Comparison of ENCODE assay signal across 9 mouse cellular contexts in the genomic region with DNA sequence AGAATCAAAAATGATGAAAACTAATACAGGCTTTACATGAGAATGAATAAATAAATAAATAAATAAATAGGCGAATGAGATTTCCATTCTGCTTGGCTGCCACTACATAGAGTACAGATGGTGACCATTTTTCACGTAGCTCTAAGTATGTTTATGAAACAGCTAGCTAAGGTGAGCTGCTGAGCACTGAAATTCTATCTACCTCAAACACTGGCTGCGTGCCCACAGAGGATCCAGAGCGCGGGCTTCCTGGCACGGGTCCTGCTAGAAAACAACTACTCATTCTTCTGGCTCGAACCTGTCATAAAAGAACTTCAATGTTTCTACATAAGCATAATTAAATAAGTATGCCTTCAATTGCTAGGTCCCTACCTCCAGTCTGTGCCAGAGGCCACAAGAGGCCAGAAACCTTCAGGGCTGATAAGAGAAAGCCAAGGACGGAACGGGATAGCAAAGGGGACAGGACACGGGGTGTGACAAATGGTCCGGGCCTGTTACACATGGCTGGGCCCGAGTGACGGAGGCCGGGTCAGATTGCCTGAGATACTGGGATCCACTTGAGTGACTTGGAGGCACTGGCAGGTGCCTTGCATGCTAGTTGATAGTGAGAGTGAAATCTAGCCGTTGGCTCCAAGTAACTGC. TPM values are rescaled to one million over a fixed set of nuclear protein-coding genes. Genes with fewer than 3 reads are reported as not detected.
DNase-seq lines count a peak whose midpoint lies in the region; ATAC-seq lines count a peak whose summit lies in the region.
"Had no signal": no experiment of that assay in that cellular context is flagged by ENCODE, and none has a peak within 500 bp of the region (broad histone marks: within the 10 kb centered on the region; RNA-seq: fewer than 3 reads in every experiment).

No protein-coding gene starts in this region.

- H3K4me3 ChIP-seq in lung, embryonic 16.5 days (ENCODE audit: low read length): no peak overlapping the region
- no peak overlapping the region for H3K4me3 ChIP-seq in forebrain, embryonic 11.5 days (ENCODE audit: low read depth, low read length)
- H3K4me3 ChIP-seq: limb, embryonic 15.5 days had no signal

- no peaks in the 10 kb centered on the region for H3K36me3 ChIP-seq in lung, embryonic 16.5 days (ENCODE audit: control insufficient read depth, insufficient read depth, low read length)
- no peaks in the 10 kb centered on the region for H3K36me3 ChIP-seq in forebrain, embryonic 11.5 days (ENCODE audit: control insufficient read depth, insufficient read depth, low read length)
- H3K36me3 ChIP-seq: limb, embryonic 15.5 days had no signal

- DNase-seq in gastrocnemius, adult 18-20 months (ENCODE audit: low spot score): peak; percentile 20
- DNase-seq in gastrocnemius, postnatal 4 days (ENCODE audit: low spot score in 2 of 2): no peak
- DNase-seq in adrenal gland, postnatal 36 days: peak; percentile 79
- peak; percentile 21 to 25 for DNase-seq in heart, postnatal 14 days
- no peak for DNase-seq in forebrain, embryonic 11.5 days (ENCODE audit: low spot score)
- no peak for DNase-seq in thymus, postnatal 14 days

- no peak overlapping the region for H3K4me2 ChIP-seq in lung, embryonic 16.5 days (ENCODE audit: low read depth, low read length)
- H3K4me2 ChIP-seq in forebrain, embryonic 11.5 days (ENCODE audit: low read depth, low read length, severe bottlenecking): no peak overlapping the region
- H3K4me2 ChIP-seq: limb, embryonic 15.5 days had no signal

- H3K9me3 ChIP-seq in lung, embryonic 16.5 days (ENCODE audit: control insufficient read depth, low read length): no peaks in the 10 kb centered on the region
- H3K9me3 ChIP-seq in forebrain, embryonic 11.5 days (ENCODE audit: control insufficient read depth, low read length): no peaks in the 10 kb centered on the region
- H3K9me3 ChIP-seq: limb, embryonic 15.5 days had no signal

- peak; percentile 70 for ATAC-seq in lung, embryonic 16.5 days (ENCODE audit: low read depth)
- ATAC-seq in forebrain, embryonic 11.5 days (replicated peaks; ENCODE audit: low FRiP score): no peak
- no peak for ATAC-seq in erythroblast, adult 5-6 weeks (replicated peaks; ENCODE audit: low FRiP score, poor library complexity, severe bottlenecking)

- no peak overlapping the region for H3K9ac ChIP-seq in lung, embryonic 16.5 days (ENCODE audit: low read length)
- H3K9ac ChIP-seq in forebrain, embryonic 11.5 days (ENCODE audit: low read length): no peak overlapping the region
- H3K9ac ChIP-seq: limb, embryonic 15.5 days had no signal

- intact Hi-C loops in heart, postnatal 14 days (cut with DNase I): no loop called here

- peak overlapping the region; percentile 9; the same call in 1 of the 2 replicates for H3K27ac ChIP-seq in lung, embryonic 16.5 days (ENCODE audit: low read length)
- no peak overlapping the region for H3K27ac ChIP-seq in forebrain, embryonic 11.5 days (ENCODE audit: low read depth, low read length)
- H3K27ac ChIP-seq: limb, embryonic 15.5 days had no signal

- H3K4me1 ChIP-seq in lung, embryonic 16.5 days (replicated peaks; ENCODE audit: control insufficient read depth, insufficient read depth, low read length): peaks cover 11% of the 10 kb centered on the region; the same call in 1 of the 2 replicates
- H3K4me1 ChIP-seq in forebrain, embryonic 11.5 days (replicated peaks; ENCODE audit: control insufficient read depth, insufficient read depth, low read length): no peaks in the 10 kb centered on the region

- 31% methylated on average over 15 of the region's 15 CpGs for WGBS in lung, embryonic 16.5 days
- WGBS in forebrain, embryonic 11.5 days: 88% methylated on average over 15 of the region's 15 CpGs

- no peaks in the 10 kb centered on the region for H3K27me3 ChIP-seq in lung, embryonic 16.5 days (ENCODE audit: control insufficient read depth, insufficient read depth, low read depth, low read length)
- no peaks in the 10 kb centered on the region for H3K27me3 ChIP-seq in forebrain, embryonic 11.5 days (ENCODE audit: control insufficient read depth, insufficient read depth, low read length)
- H3K27me3 ChIP-seq: limb, embryonic 15.5 days had no signal

RNA-seq across cellular contexts. Expression of gene Galnt7, which starts 37.7 kb away (rescaled TPM):
- total RNA-seq in gastrocnemius, adult 18-20 months (2021): 1 to 10 TPM; 2.0 to 2.3 TPM
- 1 to 10 TPM; 8.7 to 8.9 TPM for total RNA-seq in gastrocnemius, postnatal 4 days (2021)
- 10 to 100 TPM; 13.5 to 13.6 TPM for total RNA-seq in adrenal gland, postnatal 36 days (2021)
- total RNA-seq in heart, postnatal 14 days (2021): 1 to 10 TPM; 5.0 to 7.0 TPM
- polyA plus RNA-seq in lung, embryonic 16.5 days (2015; fragmentation: Nextera tagmentation; extraction: Ambion mirVana): 9.6 and 11.2 TPM in 2 replicates
- 19.5 and 19.6 TPM in 2 replicates for polyA plus RNA-seq in forebrain, embryonic 11.5 days (2014; fragmentation: Nextera tagmentation; extraction: Ambion mirVana)
- 3.3 and 4.6 TPM in 2 replicates for total RNA-seq in erythroblast, adult 5-6 weeks (2015; ENCODE audit: low replicate concordance)
- total RNA-seq in erythroblast, adult 5-6 weeks (2017; ENCODE audit: low replicate concordance): 1.3 and 2.2 TPM in 2 replicates

Comparison
In these comparisons a context has a peak if more than half of its experiments do, and no peak if none do; other contexts are left out.
1. DNase-seq: peak in gastrocnemius, adult 18-20 months (single experiment), adrenal gland, postnatal 36 days (2 of 2) and heart, postnatal 14 days (2 of 2); none in gastrocnemius, postnatal 4 days (0 of 2), forebrain, embryonic 11.5 days (single experiment) and thymus, postnatal 14 days (single experiment).